Mouse (Mus musculus): ENCODE measurements around the gene Galnt11.

The Galnt11 gene

GRCm38 (mm10) chr5:25252825-25253544, 31.3 kb downstream of the Galnt11 start:
- DNase-seq (ENCODE audit: low read depth, low spot score): no peak

- DNase-seq (ENCODE audit: low read depth, low spot score): no peak
These were observed 32.8 kb downstream of the Galnt11 start for GRCm38 (mm10) chr5:25254491-25254890.

GRCm38 (mm10) chr5:25256686-25257085, 35.0 kb downstream of the Galnt11 start:
- DNase-seq (ENCODE audit: low read depth, low spot score): no peak

GRCm38 (mm10) chr5:25261452-25261851, 39.7 kb downstream of the Galnt11 start:
- DNase-seq (ENCODE audit: low read depth, low spot score): no peak

- no peak for DNase-seq (ENCODE audit: low read depth, low spot score)
These were observed 40.6 kb downstream of the Galnt11 start for GRCm38 (mm10) chr5:25262266-25262665.

GRCm38 (mm10) chr5:25268258-25268888, 46.7 kb downstream of the Galnt11 start:
- no peak for DNase-seq (ENCODE audit: low read depth, low spot score)

- DNase-seq (ENCODE audit: low read depth, low spot score): no peak
These were observed 53.9 kb downstream of the Galnt11 start for GRCm38 (mm10) chr5:25275629-25276028.

- DNase-seq (ENCODE audit: low read depth, low spot score): no peak
These were observed 54.7 kb downstream of the Galnt11 start for GRCm38 (mm10) chr5:25276365-25276764.

- DNase-seq (ENCODE audit: low read depth, low spot score): no peak
These were observed 62.3 kb downstream of the Galnt11 start for GRCm38 (mm10) chr5:25283988-25284387.

GRCm38 (mm10) chr5:25296830-25297229, 75.1 kb downstream of the Galnt11 start:
- DNase-seq (ENCODE audit: low read depth, low spot score): no peak

- DNase-seq (ENCODE audit: low read depth, low spot score): no peak
These were observed 88.5 kb downstream of the Galnt11 start for GRCm38 (mm10) chr5:25310226-25310625.

GRCm38 (mm10) chr5:25313881-25314280, 92.2 kb downstream of the Galnt11 start:
- DNase-seq (ENCODE audit: low read depth, low spot score): no peak

All from CD4-positive helper T cell, adult 2 months (primary cell).